Mouse (Mus musculus) myocyte (in vitro differentiated cells): ENCODE data around the gene Galnt14.

Experiments
- E2F4 ChIP-seq: IDR thresholded peaks from one replicate; pipeline ENCODE4 v1.6.1; 2011; ENCODE audit warnings: mild to moderate bottlenecking, control low read depth, moderate library complexity; ENCODE audit not compliant: insufficient read depth
- MAX ChIP-seq: IDR thresholded peaks from one replicate; pipeline ENCODE4 v1.6.1; 2011; ENCODE audit warnings: low read depth, mild to moderate bottlenecking, control low read depth
- MYOD1 ChIP-seq, 3 experiments: IDR thresholded peaks; one replicate each; pipeline ENCODE4 v1.6.1; 2011; ENCODE audit warnings: control low read depth in 2 of 3, low read depth in 2 of 3, mild to moderate bottlenecking in 2 of 3, moderate library complexity in 1 of 3; ENCODE audit not compliant: insufficient read length in 2 of 3, control insufficient read depth in 1 of 3
- POLR2A ChIP-seq: IDR thresholded peaks from one replicate; pipeline ENCODE4 v1.6.1; 2011; ENCODE audit warnings: low read depth, mild to moderate bottlenecking, control low read depth, moderate library complexity; ENCODE audit not compliant: insufficient read length
- TCF12 ChIP-seq: IDR thresholded peaks from one replicate; pipeline ENCODE4 v1.6.1; 2011; ENCODE audit warnings: mild to moderate bottlenecking, control low read depth; ENCODE audit not compliant: poor library complexity, insufficient read depth, severe bottlenecking

GRCm38 (mm10) chr17:73452151-73452760 lies 258.0 kb downstream of the Galnt14 start:
- TF ChIP-seq MAX (no peak), E2F4 (no peak), POLR2A (no peak), MYOD1 (IDR thresholded peaks at IDR 0.05; ENCODE audit: control insufficient read depth in 1 of 3, insufficient read length in 2 of 3, low read depth in 2 of 3) (no peak), TCF12 (no peak)
